Mouse (Mus musculus) small intestine, adult 2 months (tissue): ENCODE results near the gene Ces2c.

Experiments
- CTCF ChIP-seq: fragments of 200-500 bp; IDR thresholded peaks from 2 replicates; pipeline ENCODE4 v1.5.1; 2012; ENCODE audit warnings: low read depth, mild to moderate bottlenecking, control low read depth, inconsistent platforms, low read length, moderate library complexity, mixed read lengths; ENCODE audit not compliant: insufficient replicate concordance, insufficient read length; ENCODE audit errors: extremely low read depth
- POLR2A ChIP-seq: fragments of 200-500 bp; IDR thresholded peaks from 2 replicates; pipeline ENCODE4 v1.6.1; 2012; ENCODE audit warnings: low read depth, mild to moderate bottlenecking, control low read depth, inconsistent platforms, low read length, moderate library complexity

DNA sequence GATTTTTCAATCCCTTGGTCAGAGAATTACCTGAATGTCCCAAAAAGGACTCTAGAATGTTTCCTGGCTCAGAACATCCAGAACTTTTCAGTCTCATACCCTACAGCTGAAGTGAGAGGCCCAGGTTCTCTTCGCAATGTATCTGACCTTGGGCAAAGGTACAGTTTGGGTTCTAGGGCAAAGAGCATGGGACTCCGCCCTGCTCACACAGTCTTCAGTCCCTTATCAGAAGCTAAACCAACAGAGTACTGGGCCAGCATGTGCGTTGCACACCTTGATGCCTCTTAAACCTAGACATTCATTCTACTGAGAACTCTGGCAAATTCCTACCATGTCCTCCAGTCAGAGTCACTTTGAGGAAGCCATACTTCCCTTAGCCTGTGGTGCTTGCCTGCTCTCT is 37.4 kb upstream of the Ces2c start:
- TF ChIP-seq CTCF (no peak), POLR2A (no peak)
